Mouse (Mus musculus) ES-E14 (cell line): ENCODE results near the gene Bcs1l. TPM values are rescaled to one million over a fixed set of nuclear protein-coding genes. Genes with fewer than 3 reads are reported as not detected.

Experiments used
- DNase-seq: peaks from one replicate; pipeline ENCODE4 v3.0.0-alpha.2; 2013; ENCODE audit warnings: low read depth, low spot score
- H3K27ac ChIP-seq: 2 replicates; pipeline ENCODE4 v1.5.1; 2012; ENCODE audit warnings: low read depth, mild to moderate bottlenecking, low read length, moderate library complexity, mixed read lengths; ENCODE audit not compliant: poor library complexity, insufficient read depth, severe bottlenecking
- H3K36me3 ChIP-seq: 2 replicates; pipeline ENCODE4 v1.6.1; 2012; ENCODE audit warnings: mild to moderate bottlenecking, low read length, moderate library complexity, mixed read lengths; ENCODE audit not compliant: control insufficient read depth, poor library complexity, insufficient read depth, severe bottlenecking
- H3K4me1 ChIP-seq, 2 experiments: fragments of 150-350 bp in 1 of 2; sonication (generic) in 1 of 2; 2 replicates each; pipeline ENCODE4 v1.6.1; 2012; ENCODE audit warnings: low read length in 2 of 2, mild to moderate bottlenecking in 1 of 2, mixed read lengths in 1 of 2; ENCODE audit not compliant: control insufficient read depth in 2 of 2, insufficient read depth in 2 of 2, poor library complexity in 1 of 2
- H3K4me3 ChIP-seq, 2 experiments: fragments of 150-350 bp in 1 of 2; sonication (generic) in 1 of 2; 2 replicates each; pipeline ENCODE4 v1.5.1; 2012; ENCODE audit warnings: low read length in 2 of 2, low read depth in 1 of 2, mild to moderate bottlenecking in 1 of 2, mixed read lengths in 1 of 2; ENCODE audit not compliant: insufficient read depth in 1 of 2, poor library complexity in 1 of 2, severe bottlenecking in 1 of 2
- H3K9ac ChIP-seq: 2 replicates; pipeline ENCODE4 v1.6.1; 2012; ENCODE audit warnings: low read depth, mild to moderate bottlenecking, low read length, mixed read lengths; ENCODE audit not compliant: poor library complexity, insufficient read depth, severe bottlenecking
- H3K9me3 ChIP-seq: fragments of 150-350 bp; sonication (generic); 2 replicates; pipeline ENCODE4 v1.6.1; 2012; ENCODE audit warnings: low read depth, mild to moderate bottlenecking, low read length; ENCODE audit not compliant: control insufficient read depth, insufficient read depth
- CHD2 ChIP-seq: IDR thresholded peaks from 2 replicates; pipeline ENCODE4 v1.6.1; 2014; ENCODE audit warnings: mild to moderate bottlenecking, low read depth, low read length, inconsistent platforms
- HCFC1 ChIP-seq: IDR thresholded peaks from 2 replicates; pipeline ENCODE4 v1.6.1; 2012; ENCODE audit warnings: low read length, inconsistent platforms, borderline replicate concordance; ENCODE audit not compliant: insufficient read depth
- MAFK ChIP-seq: IDR thresholded peaks from 2 replicates; pipeline ENCODE4 v1.6.1; 2014; ENCODE audit warnings: mild to moderate bottlenecking, low read depth, low read length, inconsistent platforms; ENCODE audit not compliant: insufficient read depth
- ZC3H11A ChIP-seq: IDR thresholded peaks from 2 replicates; pipeline ENCODE4 v1.6.1; 2012; ENCODE audit warnings: low read depth, mild to moderate bottlenecking, inconsistent platforms, low read length, borderline replicate concordance
- ZNF384 ChIP-seq: IDR thresholded peaks from 2 replicates; pipeline ENCODE4 v1.6.1; 2012; ENCODE audit warnings: low read depth, low read length, inconsistent platforms
- in situ Hi-C, 2 experiments: fragments of 600-800 bp; cut with MboI; formaldehyde crosslinking; loops; one replicate each; pipeline ENCODE4 v1.15.1; 2025; ENCODE audit warnings: low sequenced_read_pairs in 2 of 2, inconsistent platforms in 1 of 2; ENCODE audit not compliant: unreplicated experiment in 2 of 2
- total RNA-seq: library from RNA; depleted of rRNA; stranded (reverse); fragments of 300-350 nt; gene quantifications from 2 replicates; pipeline ENCODE4 v1.2.3, GENCODE M21; 2012; rRNA removed

The Bcs1l gene
- 14.6 and 15.3 TPM in 2 replicates for total RNA-seq

DNA sequence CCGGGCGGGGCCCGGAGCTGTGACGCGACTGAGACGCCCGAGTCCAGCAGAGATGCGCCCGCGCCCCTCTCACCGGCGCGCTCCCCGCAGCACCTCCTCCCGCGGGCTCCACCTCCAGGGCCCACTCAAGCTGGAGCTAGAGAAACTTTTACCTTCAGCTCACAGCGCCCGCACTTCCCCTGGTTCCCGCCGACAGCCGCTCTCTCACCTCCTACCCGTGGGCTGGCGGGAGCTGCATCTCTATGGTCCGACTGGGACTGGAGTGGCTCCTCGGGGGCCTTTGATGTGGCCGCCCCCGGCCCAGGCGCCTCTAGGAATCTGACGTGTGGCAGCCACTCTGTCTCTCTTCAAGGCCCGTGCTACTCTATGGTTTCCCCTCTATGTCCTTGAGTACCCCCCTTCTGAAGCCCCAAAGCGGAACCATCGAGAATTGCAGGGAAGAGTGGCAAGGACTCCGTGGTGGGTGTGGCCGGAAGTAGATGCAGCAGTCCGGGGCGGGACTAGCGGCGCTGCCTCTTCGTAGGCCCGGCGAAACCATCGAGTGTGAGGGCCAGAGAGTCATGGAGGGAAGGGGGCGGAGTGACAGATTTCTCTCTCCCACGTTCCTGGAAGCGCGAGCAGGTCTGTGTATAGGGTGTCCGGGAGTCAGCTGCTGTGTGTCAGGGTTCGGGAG lies at the start of gene Bcs1l, which contains the start of gene Zfp142:
TSS of gene Bcs1l (plus strand) at position 517 of the 673 bp plus-strand sequence.
TSS of gene Zfp142 (minus strand) at position 474 of the 673 bp plus-strand sequence.
- H3K27ac ChIP-seq = no peak within 1 kb of the TSS
- no peaks in the 10 kb centered on the region for H3K9me3 ChIP-seq
- H3K4me1 ChIP-seq = peaks cover 0 to 1% of the 10 kb centered on the region in 2 experiments; a peak in 1 of 4 replicates
- in situ Hi-C loops = no loop called here
- peaks cover 20% of the 10 kb centered on the region for H3K36me3 ChIP-seq
- peak within 1 kb of the TSS; percentile 84 to 86 for H3K4me3 ChIP-seq
- TF ChIP-seq CHD2 (peak; percentile 60; the same call in 1 of the 2 replicates), ZC3H11A (no peak), MAFK (no peak), ZNF384 (0 out of 2 replicates have a peak, but pooled peaks have one; percentile 28), HCFC1 (peak; percentile 76; the same call in 1 of the 2 replicates)
- peak within 1 kb of the TSS; percentile 80 for H3K9ac ChIP-seq
- peak; percentile 99 for DNase-seq

DNA sequence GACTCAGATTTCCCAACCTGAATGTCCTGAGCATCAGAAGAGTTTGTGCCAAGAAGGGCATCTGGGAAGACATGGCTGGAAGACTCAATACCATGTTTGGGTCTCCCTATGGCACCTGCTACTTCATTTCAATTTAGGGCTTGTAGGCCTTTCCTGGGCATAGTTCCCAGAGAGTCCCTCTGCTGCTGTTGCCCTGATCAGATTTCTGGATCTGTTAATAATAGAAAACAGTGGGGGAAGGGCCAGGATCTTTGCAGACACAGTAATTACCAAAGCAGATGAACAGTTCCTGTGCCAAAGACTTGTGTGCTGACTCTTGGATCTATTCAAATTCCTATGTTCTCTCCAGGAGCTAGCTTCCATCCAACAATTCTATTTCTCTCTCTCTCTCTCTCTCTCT lies 49.4 kb upstream of the Bcs1l start:
- Histone ChIP-seq H3K9ac (no peak overlapping the region), H3K9me3 (no peaks in the 10 kb centered on the region), H3K27ac (no peak overlapping the region), H3K36me3 (no peaks in the 10 kb centered on the region), H3K4me3 (no peak overlapping the region), H3K4me1 (peaks cover 0 to 4% of the 10 kb centered on the region in 2 experiments; a peak in 1 of 4 replicates)
- in situ Hi-C loops = no loop called here
- no peak for DNase-seq
- TF ChIP-seq ZNF384 (no peak), ZC3H11A (no peak), CHD2 (no peak), MAFK (no peak), HCFC1 (no peak)

DNA sequence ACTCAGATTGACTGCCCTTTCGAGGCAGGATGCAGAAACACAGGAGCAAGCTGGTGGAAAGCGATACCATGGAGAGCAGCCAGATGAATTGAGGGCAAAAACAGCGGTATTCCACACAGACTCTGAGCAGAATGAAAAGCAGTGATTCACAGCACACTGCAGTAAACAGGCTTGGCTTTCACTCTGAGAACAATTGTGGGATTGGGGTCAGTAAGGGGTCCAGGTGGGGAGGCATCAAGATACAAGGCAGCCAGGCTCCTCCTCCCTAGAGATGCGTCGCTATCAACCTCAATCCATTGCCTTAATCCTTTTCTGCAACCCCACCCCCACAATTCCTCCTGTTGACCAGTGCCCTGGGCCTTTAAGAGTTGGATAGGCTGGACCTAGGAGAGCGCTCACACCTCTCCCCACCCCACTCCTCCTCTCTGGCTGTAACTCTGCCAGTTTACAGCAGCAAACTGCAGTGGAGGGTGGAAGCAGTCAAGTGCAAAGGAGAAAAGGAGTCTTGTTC lies 45.6 kb upstream of the Bcs1l start, which contains the start of gene Plcd4:
TSS of gene Plcd4 (plus strand) at position 438 of the 511 bp plus-strand sequence.
- Histone ChIP-seq H3K9me3 (no peaks in the 10 kb centered on the region), H3K9ac (no peak within 1 kb of the TSS), H3K4me1 (peaks cover 0 to 4% of the 10 kb centered on the region in 2 experiments; a peak in 1 of 4 replicates), H3K4me3 (no peak within 1 kb of the TSS), H3K27ac (no peak within 1 kb of the TSS), H3K36me3 (no peaks in the 10 kb centered on the region)
- TF ChIP-seq CHD2 (no peak), MAFK (no peak), ZNF384 (no peak), HCFC1 (no peak), ZC3H11A (no peak)
- no peak for DNase-seq
- in situ Hi-C loops = no loop called here

DNA sequence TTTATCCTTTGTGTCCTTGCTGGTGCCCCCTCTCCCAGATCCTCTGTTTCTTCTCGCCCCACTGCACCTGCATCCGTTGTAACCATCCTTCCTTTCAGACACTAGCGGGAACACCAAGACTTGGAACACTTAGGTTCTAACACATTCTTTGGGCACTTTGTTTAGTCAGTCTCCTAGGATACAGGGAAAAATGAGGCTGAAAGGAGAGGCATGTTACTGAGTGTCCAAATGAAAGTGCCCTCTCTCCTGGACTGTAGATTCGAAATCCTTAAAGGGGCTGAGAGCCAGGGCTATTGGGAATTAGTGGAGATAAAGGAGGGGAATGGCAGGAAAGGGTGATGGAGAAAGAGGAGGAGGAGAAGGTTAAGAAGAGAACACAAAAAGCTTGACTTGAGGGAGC lies 43.9 kb upstream of the Bcs1l start, which contains the start of gene Usp37:
TSS of gene Usp37 (minus strand) at position 101 of the 400 bp plus-strand sequence.
- Histone ChIP-seq H3K36me3 (no peaks in the 10 kb centered on the region), H3K9me3 (no peaks in the 10 kb centered on the region), H3K27ac (no peak within 1 kb of the TSS), H3K4me1 (peaks cover 0 to 4% of the 10 kb centered on the region in 2 experiments; a peak in 1 of 4 replicates), H3K9ac (no peak within 1 kb of the TSS), H3K4me3 (no peak within 1 kb of the TSS)
- TF ChIP-seq ZNF384 (no peak), MAFK (no peak), CHD2 (no peak), ZC3H11A (no peak), HCFC1 (no peak)
- in situ Hi-C loops = no loop called here
- DNase-seq = no peak
